Comparison of ENCODE assay signal across 1 mouse cellular context in the genomic region with DNA sequence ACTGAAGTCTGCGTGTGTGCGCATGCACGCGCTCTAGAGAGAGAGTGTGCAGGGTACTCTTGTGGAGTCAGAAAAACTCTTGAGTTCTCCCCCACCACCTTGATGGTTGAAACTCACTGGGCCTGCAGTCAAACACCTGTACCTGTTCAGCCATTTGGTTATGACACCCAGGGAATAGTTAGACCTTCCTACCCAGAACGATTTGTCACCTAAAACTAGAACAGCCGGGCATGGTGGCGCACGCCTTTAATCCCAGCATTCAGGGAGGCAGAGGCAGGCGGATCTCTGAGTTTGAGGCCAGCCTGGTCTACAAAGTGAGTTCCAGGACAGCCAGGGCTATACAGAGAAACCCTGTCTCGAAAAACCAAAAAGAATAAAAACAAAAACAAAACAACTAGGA.
TF ChIP-seq lines count a peak whose summit lies in the region.

No protein-coding gene starts in this region.

TF ChIP-seq in CH12.LX, 34 proteins besides CTCF, POLR2A, EP300 and RAD21:
- 0 out of 2 replicates have a peak, but pooled peaks have one; percentile 0 for TF ChIP-seq ZMIZ1 (IDR thresholded peaks at IDR 0.05; ENCODE audit: low read depth, low read length)
